Mouse (Mus musculus) liver, embryonic 14.5 days (tissue): ENCODE measurements around the gene Tut1.

Experiments
- CTCF ChIP-seq: IDR thresholded peaks from 2 replicates; pipeline ENCODE4 v1.5.1; 2016; ENCODE audit warnings: antibody characterized with exemption, low read depth, control low read depth
- EP300 ChIP-seq: IDR thresholded peaks from 2 replicates; pipeline ENCODE4 v1.6.1; 2016; ENCODE audit warnings: antibody characterized with exemption, low read depth

GRCm38 (mm10) chr19:8976535-8976934 lies 22.9 kb downstream of the Tut1 start:
- TF ChIP-seq EP300 (no peak), CTCF (peak; percentile 81)
